ENCODE assay signal across 7 mouse cellular contexts in genomic region chr13:102906661-102907009, GRCm38 (mm10).
DNase-seq lines count a peak whose midpoint lies in the region; TF ChIP-seq lines count a peak whose summit lies in the region.

No protein-coding gene starts in this region.

- peak overlapping the region; percentile 95 for H3K27ac ChIP-seq in embryonic fibroblast, embryonic 13.5 days (ENCODE audit: insufficient read depth, low read length)
- peak overlapping the region; percentile 88 for H3K27ac ChIP-seq in limb, embryonic 10.5 days
- H3K27ac ChIP-seq in olfactory bulb, adult 2 months (ENCODE audit: insufficient read depth, low read depth, low read length): peak overlapping the region; percentile 73

- TF ChIP-seq CTCF in lung, adult 2 months (IDR thresholded peaks at IDR 0.05; ENCODE audit: insufficient read depth, low read length): no peak
- TF ChIP-seq CTCF in embryonic fibroblast, embryonic 13.5 days (IDR thresholded peaks at IDR 0.05; ENCODE audit: borderline replicate concordance, insufficient read depth, low read length): no peak
- TF ChIP-seq CTCF in olfactory bulb, adult 2 months (IDR thresholded peaks at IDR 0.05; ENCODE audit: insufficient read depth, low read depth, low read length): no peak

- no peaks in the 10 kb centered on the region for H3K36me3 ChIP-seq in limb, embryonic 10.5 days

- no peak for TF ChIP-seq POLR2A in lung, adult 2 months (IDR thresholded peaks at IDR 0.05; ENCODE audit: borderline replicate concordance, extremely low read depth, low read depth, low read length)
- no peak for TF ChIP-seq POLR2A in embryonic fibroblast, embryonic 13.5 days (IDR thresholded peaks at IDR 0.05; ENCODE audit: low read depth, low read length)
- TF ChIP-seq POLR2A in olfactory bulb, adult 2 months (IDR thresholded peaks at IDR 0.05; ENCODE audit: insufficient read depth, low read depth, low read length): no peak

- H3K4me3 ChIP-seq in lung, adult 2 months (replicated peaks; ENCODE audit: extremely low read depth, low read depth, low read length): peak overlapping the region; percentile 74
- H3K4me3 ChIP-seq in embryonic fibroblast, embryonic 13.5 days (ENCODE audit: insufficient read depth, low read length): peak overlapping the region; percentile 99
- H3K4me3 ChIP-seq in limb, embryonic 10.5 days: peak overlapping the region; percentile 66
- peak overlapping the region; percentile 57 for H3K4me3 ChIP-seq in olfactory bulb, adult 2 months (ENCODE audit: insufficient read depth, low read depth, low read length)

- H3K27me3 ChIP-seq in limb, embryonic 10.5 days (ENCODE audit: low read depth, poor library complexity, severe bottlenecking): no peaks in the 10 kb centered on the region

- DNase-seq in lung, adult 2 months: no peak
- DNase-seq in lung, postnatal 14 days: no peak
- no peak for DNase-seq in limb, embryonic 10.5 days (ENCODE audit: low spot score)
- DNase-seq in layer of hippocampus, adult 8-10 months (ENCODE audit: low spot score in 2 of 2): no peak
- no peak for DNase-seq in spleen, postnatal 36 days (ENCODE audit: low spot score in 2 of 2)

- H3K4me1 ChIP-seq in lung, adult 2 months (ENCODE audit: control insufficient read depth, insufficient read depth, low read length): peaks cover 8% of the 10 kb centered on the region
- H3K4me1 ChIP-seq in embryonic fibroblast, embryonic 13.5 days (ENCODE audit: control insufficient read depth, insufficient read depth, low read length): peaks cover 6% of the 10 kb centered on the region; the same call in 1 of the 2 replicates
- H3K4me1 ChIP-seq in limb, embryonic 10.5 days: peaks cover 24% of the 10 kb centered on the region
- peaks cover 13% of the 10 kb centered on the region; the same call in 1 of the 2 replicates for H3K4me1 ChIP-seq in olfactory bulb, adult 2 months (ENCODE audit: control insufficient read depth, insufficient read depth, low read length)

- no peaks in the 10 kb centered on the region for H3K9me3 ChIP-seq in limb, embryonic 10.5 days (replicated peaks)

- WGBS in lung, adult 2 months: 7% methylated on average over 9 of the region's 9 CpGs
- 8% methylated on average over 9 of the region's 9 CpGs for WGBS in limb, embryonic 10.5 days
- 4% methylated on average over 9 of the region's 9 CpGs for WGBS in olfactory bulb, adult 2 months
